Mouse (Mus musculus): Measurements from ENCODE around the gene Abhd2.

GRCm38 (mm10) chr7:79347108-79347813 is 74.3 kb downstream of the Abhd2 start:
- no peak for TF ChIP-seq POLR2A (IDR thresholded peaks at IDR 0.05; ENCODE audit: insufficient read depth, low read length)
- TF ChIP-seq CTCF (IDR thresholded peaks at IDR 0.05; ENCODE audit: low read depth, low read length) = no peak
- no peak for TF ChIP-seq EP300 (IDR thresholded peaks at IDR 0.05; ENCODE audit: insufficient read depth, low read depth, low read length)
